Mouse (Mus musculus) neutrophil, adult 83 days (primary cell): Measurements from ENCODE around the gene Helt. TPM values are rescaled to one million over a fixed set of nuclear protein-coding genes. Genes with fewer than 3 reads are reported as not detected.

Source experiments
- total RNA-seq, 2 experiments: library from RNA; stranded (reverse); gene quantifications; one replicate each; pipeline ENCODE4 v1.2.4; 2023

Helt gene
- total RNA-seq, result not detected

GRCm38 (mm10) chr8:46294181-46294892 lies at the start of gene Helt:
Gene Helt, minus strand, starts transcription at chr8:46294671.

Other genes starting within 250 kb of the Helt start
- gene Cfap97, start 142.9 kb downstream of the Helt start, total RNA-seq, result 1 to 10 TPM; 7.5 to 7.6 TPM
- 1 to 10 TPM; 5.8 to 6.2 TPM for gene Snx25, start 142.5 kb downstream of the Helt start, total RNA-seq
- 10 to 100 TPM; 21.1 to 21.7 TPM for gene Slc25a4, start 83.4 kb downstream of the Helt start, total RNA-seq
- gene Acsl1, start 176.4 kb upstream of the Helt start, total RNA-seq, result 100 to 1,000 TPM; 226 to 244 TPM